Mouse (Mus musculus) CH12F3 (cell line): ENCODE results near the gene Rpl35.

ENCODE experiments used
- in situ Hi-C: fragments of 300-500 bp; cut with MboI; formaldehyde crosslinking; loops from 2 replicates; pipeline ENCODE4 v1.14.3; 2020; ENCODE audit warnings: low sequenced_read_pairs

Gene Rpl35

DNA sequence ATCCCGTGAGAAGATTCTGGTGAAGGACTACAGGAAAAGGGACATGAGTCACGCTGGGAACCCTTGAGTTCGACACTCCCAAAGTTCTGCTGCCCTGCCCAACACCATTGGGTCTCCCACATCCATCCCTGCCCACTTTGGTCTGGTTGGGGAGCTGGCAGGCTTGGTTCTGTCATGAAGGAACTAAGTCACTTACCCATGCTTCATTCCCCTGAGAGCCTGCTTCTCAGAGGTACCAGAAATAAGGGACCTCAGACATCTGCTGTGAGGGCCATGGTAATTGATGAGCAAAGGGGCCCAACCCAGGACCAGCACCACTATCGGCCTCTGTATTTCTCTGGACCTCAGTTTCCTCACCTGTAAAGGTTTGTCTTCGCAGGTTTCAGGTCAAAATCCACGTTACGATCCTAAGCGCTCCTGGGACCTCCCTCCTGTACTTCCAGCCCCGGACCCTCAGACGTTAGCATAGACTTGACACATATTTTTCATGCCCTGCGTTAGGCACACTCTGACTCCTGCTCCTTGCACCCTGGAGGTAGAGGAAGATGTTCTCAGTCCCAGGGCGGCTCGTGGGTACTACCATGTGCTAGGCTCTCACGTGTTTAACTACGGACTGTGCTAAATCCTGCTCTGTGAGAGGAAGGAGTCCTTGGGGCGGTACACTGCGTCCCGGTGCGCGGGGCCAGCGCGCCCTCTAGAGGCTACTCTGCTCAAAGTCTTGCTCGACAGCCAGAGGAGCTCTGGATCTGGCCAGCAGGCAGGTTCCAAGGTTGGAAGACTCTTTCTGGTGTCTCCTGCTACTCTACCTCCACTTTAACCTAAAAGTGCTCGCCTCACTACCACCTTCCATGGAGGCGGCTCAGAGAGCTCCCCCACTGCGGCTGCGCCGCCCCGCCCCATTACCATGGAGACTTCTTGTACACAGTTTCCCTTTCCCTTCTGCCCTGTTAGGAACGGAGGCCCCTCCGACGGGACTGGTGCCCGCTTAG lies 7.7 kb downstream of the Rpl35 start, which contains the start of gene Wdr38:
TSS of gene Wdr38 (plus strand) at position 91 of the 989 bp plus-strand sequence.
- in situ Hi-C loops: loop anchor here (5.0 kb wide), 1 partner anchor 70 kb away; the partner anchor contains the start of gene Nr6a1

DNA sequence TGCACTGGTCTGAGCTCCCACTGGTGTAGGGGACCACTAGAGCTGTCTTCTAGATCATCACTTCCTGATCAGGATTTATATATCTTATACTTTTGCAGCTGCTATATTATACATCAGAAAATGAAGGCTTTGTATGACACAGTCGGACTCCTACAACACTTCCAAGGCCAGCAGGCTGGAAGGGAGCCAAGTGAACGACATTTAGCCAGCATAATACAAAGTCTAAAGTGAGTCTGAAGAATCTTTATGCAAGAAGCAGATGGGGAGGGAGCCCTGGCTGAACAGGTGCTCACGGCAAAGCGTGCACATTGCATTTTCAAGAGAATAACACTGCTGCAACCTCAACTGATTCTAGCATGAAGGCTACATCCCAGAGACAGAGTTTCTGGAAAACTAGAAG lies 13.0 kb downstream of the Rpl35 start:
- in situ Hi-C loops: no loop called here

DNA sequence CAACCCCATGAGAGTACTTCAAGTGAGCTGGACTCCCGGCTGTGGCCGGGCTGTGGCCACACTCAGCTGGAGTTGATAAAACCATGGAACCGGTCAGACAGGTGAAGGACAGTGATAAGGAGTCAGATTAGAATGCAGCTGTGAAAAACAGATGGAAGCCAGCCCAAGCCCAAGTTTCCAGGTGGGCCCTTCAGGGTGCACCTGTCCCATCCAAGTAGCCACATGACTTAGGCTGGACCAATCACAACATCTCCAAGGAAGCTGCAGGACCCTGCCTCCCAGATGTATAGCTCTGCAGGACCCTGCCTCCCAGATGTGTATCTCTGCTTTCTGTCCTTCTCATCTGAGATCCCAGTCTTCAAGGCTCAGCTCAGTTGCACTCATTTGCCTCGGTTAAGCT lies 13.4 kb downstream of the Rpl35 start:
- in situ Hi-C loops: no loop called here

DNA sequence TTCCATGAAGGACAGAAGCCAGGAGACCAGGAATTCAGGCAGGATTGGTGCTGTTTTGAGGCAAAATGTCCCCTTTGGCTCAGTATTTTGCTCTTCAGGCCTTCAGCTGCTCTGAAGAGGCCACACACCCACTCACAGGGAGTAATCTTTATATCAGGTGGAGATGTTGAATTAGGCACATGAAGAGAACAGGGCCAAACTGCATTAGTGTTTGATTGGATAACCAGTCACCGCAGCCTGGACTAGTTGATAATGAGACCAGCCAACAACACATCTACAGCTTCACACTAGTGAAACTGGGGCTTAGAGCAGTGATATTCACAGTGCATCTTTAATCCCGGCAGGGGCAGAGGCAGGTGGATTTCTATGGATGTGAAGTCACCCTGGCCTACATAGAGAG lies 16.5 kb downstream of the Rpl35 start:
- in situ Hi-C loops: no loop called here

DNA sequence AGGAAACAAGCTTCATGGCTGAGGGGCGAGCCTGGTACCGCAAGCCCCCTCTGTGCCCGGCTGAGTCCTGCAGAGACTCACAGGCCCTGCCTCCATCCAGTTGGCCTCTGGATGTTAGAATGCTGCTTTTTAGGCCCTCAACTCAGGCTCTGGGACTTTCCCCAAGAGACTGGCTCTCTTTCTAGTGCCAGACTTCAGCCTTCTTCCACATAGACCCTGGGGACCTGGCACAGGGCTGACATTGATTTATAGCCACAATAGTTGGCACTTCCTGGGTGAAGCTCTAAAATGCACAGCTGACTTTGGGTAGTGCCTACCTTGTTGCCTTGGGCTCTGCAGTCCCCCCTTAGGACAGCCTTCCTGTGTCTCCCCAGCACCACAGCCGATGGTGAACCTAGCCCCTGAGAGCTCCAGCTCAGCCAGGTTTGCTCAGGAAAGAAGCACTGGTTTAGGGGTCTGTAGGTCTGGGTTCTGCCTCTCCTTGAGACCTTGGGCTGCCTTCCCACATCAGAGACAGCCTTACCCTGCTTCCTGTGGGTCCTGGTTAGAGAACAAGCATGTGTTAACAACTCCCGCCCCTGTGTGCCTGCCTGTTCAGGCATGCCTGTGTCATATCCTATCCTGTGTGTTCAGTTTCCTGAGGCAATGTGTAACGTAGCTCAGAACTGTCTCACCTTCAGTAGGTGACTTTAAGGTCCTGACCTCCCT lies 17.5 kb downstream of the Rpl35 start:
- in situ Hi-C loops: no loop called here

DNA sequence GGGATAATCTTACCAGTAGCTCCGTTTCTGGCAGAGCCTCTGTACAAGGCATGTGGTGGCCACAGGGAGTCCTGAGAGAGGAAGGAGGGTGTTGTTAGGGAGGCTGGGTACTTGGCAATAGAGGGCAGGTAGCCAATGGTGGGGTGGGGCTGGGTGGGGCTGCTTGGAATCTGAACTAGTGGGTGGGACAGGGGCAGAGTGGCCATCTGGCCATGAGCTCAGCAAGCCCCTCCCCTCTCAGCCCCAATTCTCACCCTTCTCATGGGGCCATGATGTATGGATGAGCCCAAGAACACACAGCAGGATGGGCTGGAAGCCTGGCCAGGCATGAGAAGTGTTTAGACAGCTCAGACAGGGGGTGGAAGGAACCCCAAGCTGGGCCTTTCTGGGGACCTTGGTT lies 18.1 kb downstream of the Rpl35 start:
- in situ Hi-C loops: no loop called here

DNA sequence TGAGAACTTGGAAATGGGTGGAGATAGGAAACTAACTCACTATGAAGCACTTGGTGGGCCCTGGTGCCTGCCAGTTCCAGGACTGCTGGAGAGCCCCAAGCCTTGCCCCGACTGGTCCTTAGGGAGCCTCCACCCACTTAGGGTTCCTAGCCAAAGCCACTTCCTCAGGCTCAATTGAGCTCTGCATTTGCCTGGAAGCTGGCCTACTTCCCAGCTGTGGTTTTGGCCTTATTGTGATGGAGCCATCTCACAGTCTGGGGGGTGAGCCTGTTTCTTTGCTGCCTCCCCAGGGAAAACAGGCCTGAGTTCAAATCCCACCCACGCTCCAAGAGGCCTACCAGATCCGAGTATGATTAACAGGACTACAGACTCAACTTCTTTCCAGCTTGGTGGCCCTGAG lies 18.8 kb downstream of the Rpl35 start:
- in situ Hi-C loops: no loop called here

DNA sequence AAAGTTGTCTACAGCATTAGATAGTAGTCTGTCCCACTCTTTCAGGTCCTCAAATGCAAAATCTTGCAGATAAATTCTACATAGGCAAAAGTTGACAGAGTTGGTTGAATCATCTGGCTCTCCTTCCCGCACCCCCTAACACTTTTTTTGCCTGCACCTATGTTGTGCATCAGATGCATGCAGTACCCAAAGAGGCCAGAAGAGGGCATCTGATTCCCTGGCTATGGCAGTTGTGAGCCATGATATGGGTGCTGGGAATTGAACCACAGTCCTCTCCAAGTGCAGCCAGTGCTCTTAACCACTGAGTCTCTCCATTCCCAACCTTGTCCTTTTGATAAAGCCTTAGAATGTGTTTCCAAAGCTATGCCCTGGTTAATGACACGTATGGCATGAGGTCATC lies 22.0 kb downstream of the Rpl35 start:
- in situ Hi-C loops: no loop called here

DNA sequence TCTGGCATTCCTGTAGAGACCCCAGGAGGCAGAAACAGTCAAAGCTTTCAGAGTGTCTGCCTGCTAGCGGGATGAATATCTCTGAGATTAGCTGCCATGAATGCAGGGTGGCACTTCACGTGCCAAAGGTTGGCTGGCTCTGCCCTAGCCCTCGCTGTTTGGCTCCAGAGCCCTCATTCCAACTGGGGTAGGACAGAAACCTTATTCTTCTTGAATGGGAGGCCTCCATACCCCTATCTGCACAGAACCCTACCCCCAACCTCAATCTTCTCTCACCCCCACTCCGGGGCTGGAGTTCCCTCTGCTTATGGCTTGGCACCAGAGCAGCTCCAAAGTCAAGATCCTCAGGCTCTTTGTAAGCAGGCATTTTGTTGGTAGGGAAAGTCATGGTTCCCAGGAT lies 27.6 kb downstream of the Rpl35 start:
- in situ Hi-C loops: no loop called here

DNA sequence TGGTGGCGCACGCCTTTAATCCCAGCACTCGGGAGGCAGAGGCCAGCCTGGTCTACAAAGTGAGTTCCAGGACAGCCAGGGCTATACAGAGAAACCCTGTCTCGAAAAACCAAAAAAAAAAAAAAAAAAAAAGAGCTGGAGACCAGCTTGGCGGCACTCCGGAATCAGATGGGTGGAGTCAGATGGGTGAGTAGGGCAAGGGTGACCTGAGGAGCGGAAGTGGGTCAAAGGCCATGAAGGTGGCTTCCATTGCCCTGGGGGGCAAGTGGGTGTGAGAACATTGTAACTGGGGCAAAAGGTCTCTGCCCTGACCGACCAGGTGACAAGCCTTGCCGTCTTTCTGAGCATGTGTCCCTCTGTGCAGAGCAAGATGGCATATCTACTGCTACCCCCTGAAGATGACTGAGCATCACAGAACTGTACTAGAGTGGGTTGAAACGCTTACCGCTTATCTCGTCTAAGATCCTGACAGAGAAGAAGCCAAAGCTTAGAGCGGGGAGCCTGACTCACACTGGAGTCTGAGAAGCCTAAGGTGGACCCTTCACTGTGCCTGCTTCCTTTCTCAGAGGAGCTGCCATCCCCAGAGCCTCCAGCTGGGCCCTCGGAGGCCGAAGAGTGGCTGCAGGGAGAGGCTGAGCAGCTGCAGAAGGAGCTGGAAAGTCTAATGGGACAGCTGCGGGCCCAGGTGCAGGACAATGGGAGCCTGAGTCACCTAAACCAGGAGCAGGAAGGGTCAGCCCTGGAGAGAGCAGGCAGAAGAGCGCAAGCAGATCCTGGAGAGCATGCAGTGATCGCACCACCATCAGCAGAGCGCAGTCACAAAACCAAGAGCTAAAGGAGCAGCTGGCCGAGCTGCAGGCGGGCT lies 29.3 kb downstream of the Rpl35 start:
- in situ Hi-C loops: no loop called here

DNA sequence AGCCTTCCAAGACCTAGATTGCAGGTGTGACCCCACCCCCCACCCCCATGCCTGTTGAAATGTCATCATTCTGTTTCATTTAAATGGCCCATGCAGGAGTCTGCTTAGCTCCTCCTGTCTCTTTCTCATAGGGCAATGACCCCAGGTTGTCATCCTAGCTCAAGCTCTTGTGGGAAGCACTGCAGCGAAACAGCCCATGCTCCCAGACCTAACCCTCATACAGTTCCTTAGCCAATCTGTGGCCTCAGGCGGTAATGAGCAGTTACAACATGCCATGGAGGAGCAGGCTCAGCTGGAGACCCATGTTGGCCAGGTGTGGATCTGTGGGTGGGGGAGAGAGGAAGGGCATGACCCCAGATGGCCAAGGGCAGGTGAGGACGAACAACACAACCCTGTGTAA lies 30.2 kb downstream of the Rpl35 start:
- in situ Hi-C loops: no loop called here

DNA sequence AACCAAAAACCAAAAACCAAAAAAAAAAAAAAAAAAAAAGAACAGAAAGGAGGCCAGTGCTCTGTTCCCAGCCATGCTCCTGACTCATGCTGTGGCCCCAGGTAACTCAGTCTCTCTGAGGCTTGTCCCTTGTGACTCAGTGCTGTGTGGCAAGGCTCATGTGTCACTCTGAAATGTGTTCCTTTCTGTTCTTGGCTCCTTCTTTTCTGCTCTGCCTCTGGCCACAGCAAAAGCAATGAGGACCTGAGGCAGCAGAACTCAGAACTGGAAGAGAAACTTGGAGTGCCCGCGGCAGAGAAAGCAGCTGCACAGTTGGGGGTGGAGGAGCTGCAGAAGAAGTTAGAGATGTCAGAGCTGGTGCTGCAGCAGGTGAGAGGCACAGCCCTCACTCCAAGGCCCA lies 31.3 kb downstream of the Rpl35 start:
- in situ Hi-C loops: no loop called here

DNA sequence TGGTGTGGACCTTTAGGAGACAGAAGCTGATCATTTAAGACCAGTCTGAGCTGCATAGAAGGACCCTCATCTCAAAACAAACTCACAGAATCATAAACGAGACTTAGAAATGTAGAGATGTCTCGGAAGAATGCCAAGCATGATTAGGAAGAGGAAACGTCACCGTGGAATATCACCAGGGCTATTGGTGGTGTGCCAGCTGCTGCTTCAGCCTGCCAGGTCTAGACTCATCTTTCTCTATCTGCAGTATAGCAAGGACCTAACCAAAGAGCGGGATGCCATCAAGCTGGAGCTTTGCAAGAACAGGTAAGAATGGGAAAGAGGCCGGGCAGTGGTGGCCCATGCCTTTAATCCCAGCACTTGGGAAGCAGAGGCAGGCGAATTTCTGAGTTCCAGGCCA lies 31.7 kb downstream of the Rpl35 start:
- in situ Hi-C loops: no loop called here

DNA sequence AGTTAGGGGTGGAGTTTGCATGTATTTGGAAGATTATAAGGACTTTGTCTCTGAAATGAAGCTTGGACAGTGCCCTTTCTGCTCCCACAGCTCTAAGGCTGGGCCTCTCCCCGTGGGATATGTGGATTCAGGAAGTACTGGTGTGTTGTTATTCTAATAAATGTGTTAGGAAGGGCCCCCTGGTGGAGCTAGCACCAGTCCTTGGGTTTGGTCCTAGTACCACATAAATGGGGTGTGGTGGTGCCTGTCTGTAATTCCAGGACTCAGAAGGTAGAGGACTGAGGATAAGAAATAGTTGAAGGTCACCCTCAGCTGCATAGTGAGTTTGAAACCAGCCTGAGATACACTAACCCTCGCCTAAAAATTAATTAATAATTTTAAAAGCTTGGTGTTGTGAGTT lies 32.2 kb downstream of the Rpl35 start:
- in situ Hi-C loops: no loop called here

DNA sequence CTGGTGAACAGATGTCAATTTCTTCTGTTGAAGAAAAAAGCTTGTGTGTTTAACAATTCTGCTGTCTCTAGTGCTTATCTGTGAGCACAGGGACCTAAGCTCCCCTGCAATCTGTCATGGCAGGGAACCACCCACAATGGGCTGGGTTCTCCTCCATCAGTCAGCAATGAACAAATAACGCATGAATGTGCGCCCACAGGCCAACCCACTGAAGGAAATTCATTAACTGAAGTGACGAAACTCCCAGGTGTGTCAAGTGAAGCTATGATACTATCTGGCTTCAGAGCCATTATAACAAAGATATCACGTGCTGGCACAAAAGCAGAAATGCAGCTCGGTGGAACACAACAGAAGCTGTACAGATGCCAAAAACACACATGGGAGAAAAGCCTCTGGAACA lies 35.4 kb downstream of the Rpl35 start:
- in situ Hi-C loops: no loop called here

DNA sequence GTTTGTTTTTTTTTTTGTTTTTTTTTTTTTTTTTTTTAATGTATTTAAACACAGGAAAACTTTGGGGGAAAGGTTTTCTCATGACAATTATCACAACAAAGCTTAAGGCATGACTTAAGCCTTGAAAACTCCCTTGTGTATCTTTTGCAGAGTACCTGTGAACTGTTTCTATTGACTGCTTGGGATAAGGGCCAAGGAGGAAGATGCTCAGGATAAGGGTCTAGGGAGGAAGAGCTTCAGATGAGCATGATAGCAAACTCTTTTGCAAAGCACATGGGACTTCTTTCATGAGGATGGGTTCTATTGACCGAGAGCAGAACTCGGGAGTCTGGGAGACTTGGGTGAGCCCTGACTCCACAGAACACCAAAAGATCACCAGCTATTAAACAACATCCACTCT lies 35.8 kb downstream of the Rpl35 start:
- in situ Hi-C loops: no loop called here

DNA sequence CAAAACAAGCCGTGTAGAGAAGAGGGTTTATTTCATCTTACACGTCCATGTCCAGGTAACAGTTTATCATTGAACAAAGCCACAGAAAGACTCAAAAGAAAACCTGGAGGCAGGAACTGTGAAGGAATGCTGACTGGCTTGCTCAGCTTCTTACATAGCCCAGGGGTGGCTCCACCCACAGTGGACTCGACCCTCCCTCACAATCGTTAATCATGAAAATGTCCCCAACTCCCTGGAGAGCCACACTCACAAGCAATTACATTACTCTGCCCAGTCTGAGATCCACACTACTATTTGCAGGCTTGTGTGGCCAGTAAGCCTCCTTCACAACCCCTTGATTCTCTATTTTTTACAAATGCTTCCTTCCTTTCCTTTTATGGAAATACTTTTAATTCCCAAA lies 41.2 kb downstream of the Rpl35 start:
- in situ Hi-C loops: no loop called here

DNA sequence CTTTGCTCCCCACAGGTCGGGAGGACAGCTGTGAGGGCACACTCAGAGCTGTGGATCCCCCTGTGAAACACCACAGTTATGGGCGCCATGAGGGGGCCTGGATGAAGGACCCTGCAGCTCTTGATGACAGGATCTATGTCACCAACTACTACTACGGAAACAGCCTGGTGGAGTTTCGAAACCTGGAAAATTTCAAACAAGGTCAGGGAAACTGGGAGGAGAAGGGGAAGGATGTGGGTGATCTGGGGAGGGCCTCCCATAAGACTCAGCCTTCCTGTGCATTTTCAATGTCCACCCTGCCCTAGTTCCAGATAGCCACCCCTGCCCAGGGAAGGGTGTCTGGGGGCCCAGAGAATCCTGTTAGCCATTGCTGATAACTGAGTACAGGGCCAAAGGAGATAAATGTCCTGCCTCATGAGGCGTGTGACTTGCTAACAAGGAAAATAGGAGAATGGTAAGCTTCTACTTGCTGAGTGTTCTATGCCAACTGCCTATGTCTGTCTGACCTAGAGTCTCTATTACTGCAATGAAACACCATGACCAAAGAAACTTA lies 47.7 kb downstream of the Rpl35 start:
- in situ Hi-C loops: no loop called here

DNA sequence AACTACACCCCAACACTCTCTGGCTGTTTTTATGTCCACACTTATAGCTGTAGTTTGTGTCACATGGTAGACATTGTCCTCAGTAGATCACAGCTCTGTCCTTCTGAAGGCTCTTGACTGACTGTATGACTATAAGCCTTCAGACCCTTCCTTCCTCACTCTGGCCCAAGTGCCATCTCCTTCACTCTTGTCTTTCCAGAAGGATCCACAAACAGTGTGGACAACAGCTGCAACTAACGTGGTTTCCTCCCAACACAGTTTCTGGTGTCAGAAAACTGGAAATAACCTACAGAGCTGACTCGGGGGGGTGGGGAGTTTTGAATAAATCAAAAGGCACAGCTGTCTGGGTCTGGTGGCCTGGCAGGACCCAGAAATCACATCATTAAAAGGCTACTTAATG lies 49.4 kb downstream of the Rpl35 start:
- in situ Hi-C loops: no loop called here

DNA sequence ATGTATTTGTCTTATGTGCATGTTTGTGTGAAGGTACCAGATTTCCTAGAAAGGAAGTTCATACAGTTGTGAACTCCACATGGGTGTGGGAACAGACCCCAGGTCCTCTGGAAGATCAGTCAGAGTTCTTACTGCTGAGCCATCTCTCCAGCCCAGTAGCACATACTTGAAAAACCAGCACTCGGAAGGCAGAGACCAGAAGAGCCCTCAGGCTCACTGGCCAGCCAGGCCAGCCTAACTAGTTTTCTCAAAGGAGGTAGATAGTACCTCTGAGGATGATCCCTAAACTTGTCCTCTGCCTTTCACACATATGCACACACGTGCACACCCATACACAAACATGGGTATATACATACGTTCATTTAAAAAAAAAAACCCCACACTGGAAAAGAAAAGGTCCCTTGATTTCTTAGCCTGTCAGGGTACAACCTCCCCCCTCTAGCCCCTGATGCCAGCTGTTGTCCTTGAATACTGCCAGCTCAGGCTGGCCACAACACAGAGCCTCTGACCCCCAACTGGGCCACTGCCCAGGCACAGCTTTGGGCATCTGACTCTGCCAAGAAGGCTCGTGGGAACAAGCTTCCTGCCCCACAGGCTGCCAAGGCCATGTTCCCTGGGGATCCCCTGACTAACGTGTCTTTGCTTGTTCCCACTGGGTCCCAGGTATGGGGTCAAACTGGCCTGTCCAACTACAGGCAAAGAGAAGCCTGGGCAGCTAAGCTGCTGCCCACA lies 52.1 kb downstream of the Rpl35 start:
- in situ Hi-C loops: no loop called here
